Mouse (Mus musculus) liver, adult 2 months (tissue): ENCODE results near the gene Mcoln1. TPM values are rescaled to one million over a fixed set of nuclear protein-coding genes. Genes with fewer than 3 reads are reported as not detected.

Source experiments
- DNase-seq: peaks from one replicate; pipeline ENCODE4 v3.0.0-alpha.2; 2011; ENCODE audit warnings: low read depth, low spot score; ENCODE audit errors: extremely low read depth
- H3K27ac ChIP-seq: fragments of 200-500 bp; replicated peaks from 2 replicates; pipeline ENCODE4 v1.5.1; 2012; ENCODE audit warnings: low read depth, mild to moderate bottlenecking, control low read depth, inconsistent platforms, low read length; ENCODE audit not compliant: insufficient read depth
- H3K27me3 ChIP-seq: fragments of 200-500 bp; 2 replicates; pipeline ENCODE4 v1.6.1; 2012; ENCODE audit warnings: mild to moderate bottlenecking, moderate library complexity, low read length, inconsistent platforms; ENCODE audit not compliant: control insufficient read depth, insufficient read depth
- H3K36me3 ChIP-seq: fragments of 200-500 bp; 2 replicates; pipeline ENCODE4 v1.6.1; 2012; ENCODE audit warnings: low read length, inconsistent platforms; ENCODE audit not compliant: control insufficient read depth, insufficient read depth
- H3K4me1 ChIP-seq: fragments of 200-500 bp; 2 replicates; pipeline ENCODE4 v1.6.1; 2011; ENCODE audit warnings: low read length; ENCODE audit not compliant: control insufficient read depth, insufficient read depth
- H3K4me3 ChIP-seq: fragments of 200-500 bp; 2 replicates; pipeline ENCODE4 v1.5.1; 2011; ENCODE audit warnings: low read depth, mild to moderate bottlenecking, control low read depth, low read length, moderate library complexity; ENCODE audit not compliant: insufficient read depth
- H3K79me2 ChIP-seq: fragments of 200-500 bp; 2 replicates; pipeline ENCODE4 v1.6.1; 2012; ENCODE audit warnings: inconsistent platforms, mild to moderate bottlenecking, low read length, moderate library complexity; ENCODE audit not compliant: control insufficient read depth, insufficient read depth
- H3K9ac ChIP-seq: fragments of 200-500 bp; 2 replicates; pipeline ENCODE4 v1.6.1; 2012; ENCODE audit warnings: low read depth, mild to moderate bottlenecking, control low read depth, inconsistent platforms, low read length
- CTCF ChIP-seq: fragments of 200-500 bp; IDR thresholded peaks from 2 replicates; pipeline ENCODE4 v1.5.1; 2011; ENCODE audit warnings: low read depth, low read length, control low read depth
- POLR2A ChIP-seq: fragments of 200-500 bp; IDR thresholded peaks from 2 replicates; pipeline ENCODE4 v1.6.1; 2011; ENCODE audit warnings: low read length, control low read depth; ENCODE audit not compliant: insufficient read depth; ENCODE audit errors: extremely low read depth
- WGBS: fragments of 180-500 bp; shearing (Covaris S2); methylation state at CpG from one replicate; pipeline ENCODE4 v1.1.7; 2018; 5-methylcytosine and 5-hydroxymethylcytosine counted together
- polyA plus RNA-seq: library from polyadenylated mRNA; depleted of rRNA; stranded (reverse); fragments of >200 nt; gene quantifications from 2 replicates; pipeline ENCODE4 v1.2.3, GENCODE M21; 2012
- total RNA-seq: library from RNA; depleted of rRNA; stranded (reverse); fragments of >200 nt; gene quantifications from 2 replicates; pipeline ENCODE4 v1.2.3, GENCODE M21; 2014

Mcoln1 gene
- total and polyA plus RNA-seq, 2 experiments: 38.1 to 227 TPM

DNA sequence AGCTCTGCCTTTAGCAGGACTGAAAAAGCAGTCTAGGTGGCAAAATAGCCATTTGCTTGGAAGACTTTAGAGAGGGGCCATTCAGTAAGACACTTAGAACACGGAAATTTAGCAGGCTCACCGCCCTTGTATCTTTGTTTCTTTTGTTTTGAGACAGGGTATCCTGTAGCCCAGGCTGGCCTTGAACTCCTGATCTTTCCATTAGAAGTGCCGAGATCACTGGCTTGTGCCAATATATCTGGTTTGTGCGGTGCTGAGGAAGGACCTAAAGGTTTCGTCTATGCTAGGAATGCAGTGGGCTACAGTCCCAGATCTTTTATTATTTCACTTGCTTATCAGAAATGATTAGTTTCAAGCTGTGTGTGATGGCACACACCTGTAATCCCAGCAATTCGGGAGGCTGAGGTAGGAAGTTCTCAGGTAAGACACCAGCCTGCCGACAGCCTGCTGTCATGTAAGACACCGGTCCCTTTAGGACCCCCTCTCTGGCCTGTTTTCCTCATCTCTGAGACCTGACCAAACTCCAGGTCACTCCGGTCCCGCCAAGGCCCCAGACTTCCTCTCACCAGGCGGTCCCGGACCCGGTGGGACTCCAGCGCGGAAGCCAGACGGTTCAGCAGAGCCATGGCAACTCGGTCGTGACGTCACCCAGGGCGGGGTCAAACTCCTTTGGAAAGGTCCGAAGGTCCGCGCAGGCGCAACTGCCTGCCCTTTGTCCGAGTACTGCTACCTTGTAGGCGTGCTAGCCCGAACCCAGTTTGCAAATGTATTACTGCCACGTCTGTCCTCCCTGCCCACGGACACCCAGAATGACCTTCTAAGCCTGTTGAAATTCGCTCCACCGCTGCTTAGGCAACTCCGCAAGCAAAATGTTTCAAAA lies 33.0 kb upstream of the Mcoln1 start, which contains the start of gene Pex11g:
Gene Pex11g (minus strand): TSS at position 675 of the 880 bp plus-strand sequence.
- Histone ChIP-seq H3K36me3 (0 out of 2 replicates have a peak, but pooled peaks cover 2% of the 10 kb centered on the region), H3K79me2 (peaks cover 4% of the 10 kb centered on the region; the same call in 1 of the 2 replicates), H3K4me1 (peaks cover 38% of the 10 kb centered on the region), H3K27me3 (no peaks in the 10 kb centered on the region), H3K4me3 (peak within 1 kb of the TSS; percentile 78), H3K9ac (peak within 1 kb of the TSS; percentile 92), H3K27ac (peak within 1 kb of the TSS; percentile 99)
- WGBS: 2% methylated on average over 32 of the region's 32 CpGs
- TF ChIP-seq POLR2A (peak; percentile 95), CTCF (no peak)
- peak; percentile 99 for DNase-seq

- Histone ChIP-seq H3K4me1 (peaks cover 31% of the 10 kb centered on the region), H3K27ac (peak overlapping the region; percentile 98), H3K9ac (peak overlapping the region; percentile 41; the same call in 1 of the 2 replicates), H3K27me3 (no peaks in the 10 kb centered on the region), H3K79me2 (peaks cover 4% of the 10 kb centered on the region; the same call in 1 of the 2 replicates), H3K36me3 (0 out of 2 replicates have a peak, but pooled peaks cover 2% of the 10 kb centered on the region), H3K4me3 (peak overlapping the region; percentile 78; the same call in 1 of the 2 replicates)
- WGBS: 31% methylated on average over 9 of the region's 9 CpGs
- DNase-seq: peak; percentile 58
- TF ChIP-seq POLR2A (no peak), CTCF (no peak)
Measured at GRCm38 (mm10) chr8:3467886-3468545, 32.2 kb upstream of the Mcoln1 start.

- no peak overlapping the region for H3K9ac ChIP-seq
- WGBS: 93% methylated on average over 1 of the region's 1 CpGs
- TF ChIP-seq POLR2A: no peak
- TF ChIP-seq CTCF: no peak
- H3K4me3 ChIP-seq: no peak overlapping the region
- H3K27ac ChIP-seq: peak overlapping the region; percentile 98
- H3K27me3 ChIP-seq: no peaks in the 10 kb centered on the region
- 0 out of 2 replicates have a peak, but pooled peaks cover 2% of the 10 kb centered on the region for H3K36me3 ChIP-seq
- H3K79me2 ChIP-seq: peaks cover 4% of the 10 kb centered on the region; the same call in 1 of the 2 replicates
- DNase-seq: no peak
- peaks cover 27% of the 10 kb centered on the region for H3K4me1 ChIP-seq
Measured at GRCm38 (mm10) chr8:3468838-3469237, 31.4 kb upstream of the Mcoln1 start.

DNA sequence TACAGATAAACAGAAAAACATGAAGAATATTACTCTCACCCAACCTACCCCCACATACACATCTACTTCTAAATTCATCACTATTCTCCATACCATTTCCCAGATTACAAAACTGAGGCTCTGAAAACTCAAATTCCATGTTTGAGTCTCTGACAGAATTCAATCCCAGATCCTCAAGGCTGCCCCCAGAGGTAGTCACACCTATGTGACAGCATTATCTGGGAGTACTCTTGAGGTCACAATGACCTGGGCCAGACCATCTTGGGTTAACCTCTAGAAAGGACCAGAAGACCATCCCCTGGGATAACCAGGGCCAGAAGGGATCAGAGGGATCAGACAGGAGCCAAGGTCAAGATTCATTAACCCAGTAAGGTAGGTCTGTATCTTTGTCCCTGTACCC lies 29.7 kb upstream of the Mcoln1 start, which contains the start of gene Tex45:
Gene Tex45 (plus strand): TSS at position 301 of the 400 bp plus-strand sequence.
- no peak within 1 kb of the TSS for H3K4me3 ChIP-seq
- peaks cover 21% of the 10 kb centered on the region for H3K4me1 ChIP-seq
- TF ChIP-seq POLR2A (no peak), CTCF (no peak)
- H3K27me3 ChIP-seq: no peaks in the 10 kb centered on the region
- peaks cover 4% of the 10 kb centered on the region; the same call in 1 of the 2 replicates for H3K79me2 ChIP-seq
- no peak within 1 kb of the TSS for H3K27ac ChIP-seq
- H3K9ac ChIP-seq: no peak within 1 kb of the TSS
- DNase-seq: no peak
- H3K36me3 ChIP-seq: no peaks in the 10 kb centered on the region

GRCm38 (mm10) chr8:3475715-3476429 lies 24.4 kb upstream of the Mcoln1 start:
- Histone ChIP-seq H3K27me3 (no peaks in the 10 kb centered on the region), H3K4me1 (peaks cover 4% of the 10 kb centered on the region; the same call in 1 of the 2 replicates), H3K9ac (no peak overlapping the region), H3K4me3 (no peak overlapping the region), H3K27ac (no peak overlapping the region), H3K79me2 (no peaks in the 10 kb centered on the region), H3K36me3 (no peaks in the 10 kb centered on the region)
- TF ChIP-seq POLR2A (no peak), CTCF (no peak)
- DNase-seq: no peak
- 49% methylated on average over 37 of the region's 37 CpGs for WGBS
